In the genomic region with DNA sequence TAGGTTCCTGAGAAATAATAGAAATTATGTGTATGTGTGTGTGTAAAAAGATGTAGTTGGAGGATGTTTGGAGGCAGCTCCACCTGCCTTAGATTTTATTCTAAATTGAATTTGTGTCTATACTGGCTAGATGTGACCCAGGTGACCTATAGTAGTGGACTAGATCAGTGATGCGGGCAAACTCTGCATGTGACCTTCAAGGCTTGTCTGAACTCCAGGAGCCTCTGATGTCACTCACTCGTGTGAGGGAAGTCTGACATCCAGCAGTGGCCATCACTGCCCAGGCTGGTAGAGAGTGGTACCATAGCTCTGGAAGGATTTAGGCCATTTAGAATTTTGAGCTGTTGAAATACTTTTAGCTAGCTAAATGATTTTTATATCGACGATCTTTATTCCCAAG, we compare ENCODE assay signal across 8 mouse cellular contexts. TPM values are rescaled to one million over a fixed set of nuclear protein-coding genes. Genes with fewer than 3 reads are reported as not detected.
DNase-seq lines count a peak whose midpoint lies in the region; ATAC-seq lines count a peak whose summit lies in the region.

No protein-coding gene starts in this region.

- 45% methylated on average over 4 of the region's 4 CpGs for WGBS in kidney, embryonic 16.5 days
- 41% methylated on average over 4 of the region's 4 CpGs for WGBS in heart, embryonic 14.5 days
- 45% methylated on average over 4 of the region's 4 CpGs for WGBS in liver, embryonic 15.5 days (ENCODE audit: insufficient replicate concordance)

- H3K27me3 ChIP-seq in kidney, embryonic 16.5 days (ENCODE audit: insufficient read depth, low read length): no peaks in the 10 kb centered on the region
- H3K27me3 ChIP-seq in heart, embryonic 14.5 days (ENCODE audit: control insufficient read depth, insufficient read depth, low read length): no peaks in the 10 kb centered on the region
- peaks cover 6% of the 10 kb centered on the region for H3K27me3 ChIP-seq in liver, embryonic 15.5 days

- no peaks in the 10 kb centered on the region for H3K9me3 ChIP-seq in kidney, embryonic 16.5 days (ENCODE audit: low read length)
- H3K9me3 ChIP-seq in heart, embryonic 14.5 days (ENCODE audit: control insufficient read depth, low read length): no peaks in the 10 kb centered on the region
- no peaks in the 10 kb centered on the region for H3K9me3 ChIP-seq in liver, embryonic 15.5 days (replicated peaks)

- H3K4me3 ChIP-seq in kidney, embryonic 16.5 days (ENCODE audit: low read length): peak overlapping the region; percentile 90
- H3K4me3 ChIP-seq in brown adipose tissue, adult 24 weeks (ENCODE audit: insufficient read depth, low read depth, low read length): peak overlapping the region; percentile 62
- peak overlapping the region; percentile 51 to 88 for H3K4me3 ChIP-seq in heart, embryonic 14.5 days (ENCODE audit: control insufficient read depth in 1 of 2, insufficient read depth in 1 of 2, low read depth in 1 of 2, low read length in 2 of 2)
- H3K4me3 ChIP-seq in liver, embryonic 15.5 days (replicated peaks): peak overlapping the region; percentile 93

- DNase-seq in kidney, adult 11 months: no peak
- no peak for DNase-seq in frontal cortex, postnatal 10 days (ENCODE audit: low spot score in 2 of 2)
- no peak for DNase-seq in thymus, postnatal 0 days (ENCODE audit: low spot score)
- no peak for DNase-seq in left cerebral cortex, postnatal 14 days (ENCODE audit: low spot score in 2 of 2)

- ATAC-seq in kidney, embryonic 16.5 days (ENCODE audit: low FRiP score, low TSS enrichment): no peak
- ATAC-seq in heart, embryonic 14.5 days (ENCODE audit: insufficient number of reproducible peaks, insufficient read depth, low FRiP score, low read depth): no peak
- ATAC-seq in liver, embryonic 15.5 days (ENCODE audit: insufficient read depth): no peak

- peak overlapping the region; percentile 55 for H3K9ac ChIP-seq in kidney, embryonic 16.5 days (replicated peaks; ENCODE audit: low read length)
- peak overlapping the region; percentile 96 for H3K9ac ChIP-seq in heart, embryonic 14.5 days (ENCODE audit: low read length)
- H3K9ac ChIP-seq in liver, embryonic 15.5 days: peak overlapping the region; percentile 95

- intact Hi-C loops in left cerebral cortex, postnatal 14 days (cut with DNase I): loop anchor here (10.0 kb wide), 1 partner anchor 153 kb away; no protein-coding TSS in a partner anchor

- no peaks in the 10 kb centered on the region for H3K36me3 ChIP-seq in kidney, embryonic 16.5 days (ENCODE audit: insufficient read depth, low read length)
- H3K36me3 ChIP-seq in heart, embryonic 14.5 days (ENCODE audit: control insufficient read depth, insufficient read depth, low read length): no peaks in the 10 kb centered on the region
- no peaks in the 10 kb centered on the region for H3K36me3 ChIP-seq in liver, embryonic 15.5 days (replicated peaks)

- H3K4me2 ChIP-seq in kidney, embryonic 16.5 days (replicated peaks; ENCODE audit: low read depth, low read length): peak overlapping the region; percentile 76
- H3K4me2 ChIP-seq in heart, embryonic 14.5 days (ENCODE audit: low read length): peak overlapping the region; percentile 93
- H3K4me2 ChIP-seq in liver, embryonic 15.5 days: peak overlapping the region; percentile 95

- no peak overlapping the region for H3K27ac ChIP-seq in kidney, embryonic 16.5 days (ENCODE audit: low read length)
- H3K27ac ChIP-seq in brown adipose tissue, adult 24 weeks (replicated peaks; ENCODE audit: low read depth, low read length): no peak overlapping the region
- no peak overlapping the region for H3K27ac ChIP-seq in heart, embryonic 14.5 days (replicated peaks in 1 of 2; ENCODE audit: control insufficient read depth in 1 of 2, insufficient read depth in 1 of 2, low read depth in 2 of 2, low read length in 2 of 2)
- peak overlapping the region; percentile 54; the same call in 1 of the 2 replicates for H3K27ac ChIP-seq in liver, embryonic 15.5 days (replicated peaks)

- H3K4me1 ChIP-seq in kidney, embryonic 16.5 days (ENCODE audit: insufficient read depth, low read length): peaks cover 31% of the 10 kb centered on the region
- H3K4me1 ChIP-seq in brown adipose tissue, adult 24 weeks (ENCODE audit: control insufficient read depth, insufficient read depth, insufficient read length, low read length): no peaks in the 10 kb centered on the region; the same call in none of the 2 replicates
- peaks cover 4 to 17% of the 10 kb centered on the region in 2 experiments for H3K4me1 ChIP-seq in heart, embryonic 14.5 days (ENCODE audit: control insufficient read depth in 2 of 2, insufficient read depth in 2 of 2, low read length in 2 of 2)
- H3K4me1 ChIP-seq in liver, embryonic 15.5 days (replicated peaks): peaks cover 28% of the 10 kb centered on the region

RNA-seq across cellular contexts. Expression of gene Cdc42bpa, which starts 1.5 kb away (rescaled TPM):
- polyA plus RNA-seq in kidney, embryonic 16.5 days (2015; fragmentation: Nextera tagmentation; extraction: Ambion mirVana): 15.1 and 15.8 TPM in 2 replicates
- 24.6 and 25.6 TPM in 2 replicates for polyA plus RNA-seq in brown adipose tissue, adult 24 weeks (2012; ENCODE audit: insufficient read depth, insufficient read length, missing spikeins)
- polyA plus RNA-seq in heart, embryonic 14.5 days (2014; fragmentation: Nextera tagmentation; extraction: Ambion mirVana): 14.6 and 14.9 TPM in 2 replicates
- polyA plus RNA-seq in liver, embryonic 15.5 days (2015; fragmentation: Nextera tagmentation; extraction: Ambion mirVana): 8.8 and 9.2 TPM in 2 replicates
- 2.4 and 3.9 TPM in 2 replicates for polyA plus RNA-seq in thymus, postnatal 0 days (2015; fragmentation: Nextera tagmentation; extraction: Ambion mirVana)
- 100 to 1,000 TPM; 211 to 234 TPM for total RNA-seq in left cerebral cortex, postnatal 14 days (2021)
